Mouse (Mus musculus) common myeloid progenitor, adult 5-6 weeks (primary cell): ENCODE measurements around the gene Herc1. TPM values are rescaled to one million over a fixed set of nuclear protein-coding genes. Genes with fewer than 3 reads are reported as not detected.
"Not testable (repeated sequence)": the region's sequence is repeated elsewhere in the genome, so short reads cannot be mapped to it uniquely, and the experiment has no call there.

Source experiments
- ATAC-seq: replicated peaks from 2 replicates; pipeline ENCODE4 v1.8.0; 2016; ENCODE audit warnings: low read depth, mild to moderate bottlenecking, moderate TSS enrichment, inconsistent platforms; ENCODE audit not compliant: poor library complexity, severe bottlenecking
- total RNA-seq: library from RNA; stranded (forward); fragments of 200-1000, 187-1606 nt; gene quantifications from 2 replicates; pipeline ENCODE4 v1.2.3, GENCODE M21; 2017

Herc1 gene
- total RNA-seq, 1 experiment from 2014 or later, result 106 TPM

- no peak; the same call in 1 of the 2 replicates for ATAC-seq
Observed at GRCm38 (mm10) chr9:66340394-66341094, 9.7 kb upstream of the Herc1 start.

DNA sequence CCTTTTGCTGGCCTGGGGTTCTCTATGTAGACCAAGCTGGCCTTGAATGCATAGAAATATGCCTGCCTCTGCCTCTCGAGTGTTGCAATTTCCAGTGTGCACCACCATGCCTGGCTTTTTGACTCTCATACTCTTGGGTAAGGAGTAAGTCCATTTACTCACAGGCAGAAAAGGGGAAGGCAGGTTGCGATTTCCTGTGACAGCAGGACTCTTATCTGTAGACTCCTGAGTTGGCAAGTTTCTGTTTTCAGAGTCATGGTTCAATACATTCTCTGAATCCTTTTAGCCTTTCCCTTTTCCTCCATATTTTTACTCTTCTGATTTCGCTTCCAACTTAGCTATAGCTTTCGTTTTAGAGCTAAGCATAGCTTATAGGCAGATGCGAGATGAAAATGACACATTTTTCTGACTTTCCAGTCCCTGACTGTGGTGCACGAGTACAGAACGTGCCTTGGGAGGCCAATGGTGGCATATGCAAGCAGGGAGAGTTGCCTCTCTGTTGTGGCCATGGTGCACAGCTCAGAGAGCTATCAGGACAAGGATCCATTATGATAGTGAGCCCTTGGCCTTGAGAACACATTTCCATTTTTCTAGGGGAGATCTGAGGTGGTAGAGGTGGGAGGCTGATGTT lies 2.7 kb upstream of the Herc1 start:
- ATAC-seq, result peak; percentile 72

- ATAC-seq, result 0 out of 2 replicates have a peak, but pooled peaks have one; percentile 2
Observed at GRCm38 (mm10) chr9:66349144-66349859, 948 bp upstream of the Herc1 start.

DNA sequence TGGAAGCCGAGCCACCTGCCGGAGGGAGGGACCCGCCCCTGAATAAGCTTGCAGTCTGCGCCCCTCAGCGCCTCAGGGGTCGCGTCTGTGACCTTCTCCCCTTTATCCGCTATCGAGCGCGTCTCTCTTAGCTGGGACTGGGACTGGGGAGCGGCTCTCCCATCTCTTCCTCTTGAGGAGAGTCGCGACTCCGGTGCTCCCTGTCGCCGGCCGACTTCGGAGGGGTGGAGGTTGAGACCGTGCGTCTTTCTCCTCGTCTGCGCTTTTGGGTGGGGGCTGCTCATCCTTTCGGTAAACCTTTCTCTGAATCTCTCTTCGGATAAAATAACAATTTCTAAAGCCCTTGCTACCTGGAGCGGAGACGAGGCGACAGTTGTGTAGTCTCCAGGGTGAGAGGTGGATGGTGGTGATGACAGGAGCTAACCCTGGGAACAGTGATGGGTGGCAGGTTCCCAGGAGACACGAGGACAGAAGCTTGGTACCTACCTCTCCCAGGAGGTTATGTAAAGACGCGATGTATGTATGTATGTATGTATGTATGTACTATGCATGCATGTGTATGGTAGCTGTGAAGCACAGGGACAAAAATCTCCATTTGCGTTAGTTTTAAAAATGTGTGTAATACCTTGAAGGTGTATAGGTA lies 659 bp downstream of the Herc1 start:
- no peak for ATAC-seq

DNA sequence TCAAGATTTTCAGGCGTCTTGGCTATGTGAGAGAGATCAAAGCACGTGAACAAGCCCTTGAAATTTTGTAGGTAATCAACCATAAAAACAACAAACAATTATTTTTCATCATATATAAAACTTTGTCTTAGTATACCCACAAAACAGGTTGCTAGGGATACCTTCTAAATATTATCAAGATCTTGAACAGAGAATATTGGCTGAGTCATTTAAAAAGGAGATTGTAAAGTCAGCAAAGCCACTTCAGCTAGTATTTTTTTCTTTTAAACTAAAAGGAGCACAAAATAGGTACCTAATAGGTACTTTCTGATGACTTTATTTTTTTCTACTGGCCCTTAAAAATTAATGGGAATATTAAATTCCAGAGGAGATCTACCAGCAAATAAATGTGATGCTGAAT lies 2.5 kb downstream of the Herc1 start:
- ATAC-seq, result no peak

DNA sequence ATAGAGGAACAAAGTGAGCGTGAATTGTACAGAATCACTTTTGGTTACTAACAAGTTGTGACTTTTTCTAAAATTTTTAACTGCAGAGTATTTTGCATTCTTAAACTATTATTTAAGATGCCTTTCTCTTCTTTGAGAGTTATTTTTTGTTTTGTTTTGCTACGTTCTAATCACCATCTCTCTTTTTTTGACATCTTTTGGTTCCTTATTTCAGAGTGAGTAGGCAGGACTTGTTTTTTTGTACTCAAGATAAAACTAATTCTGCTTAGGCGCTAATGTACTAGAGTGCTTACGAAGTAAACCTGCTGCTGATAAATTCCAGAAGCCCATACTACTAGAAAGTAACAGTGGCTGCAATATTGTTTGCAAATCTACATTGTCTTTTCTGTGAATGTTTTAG lies 8.9 kb downstream of the Herc1 start:
- no peak for ATAC-seq

DNA sequence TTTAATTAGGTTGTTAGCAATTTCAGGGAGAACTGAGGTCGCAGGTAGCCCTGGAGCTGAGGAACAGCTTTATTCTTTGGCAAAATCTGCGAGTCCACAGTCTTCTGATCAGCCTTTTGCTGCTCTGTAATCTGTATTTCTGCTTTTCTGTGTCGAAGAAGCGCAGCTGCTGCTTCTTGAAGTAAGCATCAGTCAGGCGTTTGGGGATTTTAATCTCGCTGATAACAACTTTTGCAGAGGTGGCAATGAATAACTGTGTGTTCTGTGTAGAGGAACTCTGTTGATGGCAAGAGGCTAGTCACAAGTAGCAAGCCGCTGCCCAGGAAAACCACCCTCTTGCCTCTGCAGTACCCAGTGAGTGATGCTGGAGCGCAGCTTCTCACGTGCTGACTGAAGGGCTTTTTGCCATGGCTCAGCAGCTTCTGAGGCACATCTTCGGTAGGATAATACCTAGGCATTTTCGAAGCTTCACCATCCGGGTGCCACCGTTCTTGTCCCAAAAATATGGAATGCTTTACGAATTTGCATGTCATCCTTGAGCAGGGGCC lies 10.0 kb downstream of the Herc1 start:
- ATAC-seq, result no peak

DNA sequence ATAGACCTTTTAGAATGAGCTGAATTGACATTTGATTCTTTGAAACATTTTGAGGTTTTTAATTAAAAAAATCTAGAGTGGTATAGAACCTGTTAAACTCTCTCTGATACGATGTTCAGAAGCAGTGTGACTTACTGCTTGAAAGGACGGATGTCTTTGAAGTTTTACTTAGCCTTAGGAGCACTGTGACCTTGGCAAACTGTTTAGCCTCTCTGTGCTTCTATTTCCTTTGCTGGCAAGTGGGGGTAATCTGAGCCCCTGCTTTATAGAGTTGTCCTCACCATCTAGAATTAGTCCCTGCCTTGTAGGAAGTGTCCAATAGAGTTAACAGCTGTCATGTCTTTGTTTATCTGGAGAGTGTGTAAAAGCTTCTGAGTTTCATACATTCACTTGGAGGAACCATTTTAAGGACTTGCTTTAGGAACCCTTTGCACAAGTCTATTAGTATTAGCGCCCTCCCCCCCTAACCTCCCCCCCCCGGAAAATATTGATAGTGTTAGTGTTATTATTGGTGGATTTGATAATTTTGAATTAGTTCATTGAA lies 18.7 kb downstream of the Herc1 start:
- no peak for ATAC-seq

DNA sequence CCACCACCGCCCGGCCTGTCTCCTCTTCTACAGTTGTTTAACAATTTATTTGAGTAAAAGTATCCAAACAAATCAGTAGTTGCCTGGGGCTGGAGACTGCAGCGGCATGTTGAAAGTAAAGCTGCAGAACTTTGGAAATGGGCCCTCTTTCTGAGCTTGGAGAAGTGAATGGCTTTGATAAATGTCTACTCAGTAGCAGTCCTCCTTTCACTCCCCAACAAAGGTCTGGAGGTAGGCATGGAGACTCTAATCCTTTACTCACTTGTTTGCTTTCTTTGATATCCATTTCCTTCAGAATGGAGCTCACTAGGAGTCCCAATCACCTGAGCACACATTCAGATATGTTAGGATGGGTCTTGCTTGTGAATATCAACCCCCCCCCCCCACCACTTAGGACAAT lies 20.1 kb downstream of the Herc1 start:
- no peak for ATAC-seq

DNA sequence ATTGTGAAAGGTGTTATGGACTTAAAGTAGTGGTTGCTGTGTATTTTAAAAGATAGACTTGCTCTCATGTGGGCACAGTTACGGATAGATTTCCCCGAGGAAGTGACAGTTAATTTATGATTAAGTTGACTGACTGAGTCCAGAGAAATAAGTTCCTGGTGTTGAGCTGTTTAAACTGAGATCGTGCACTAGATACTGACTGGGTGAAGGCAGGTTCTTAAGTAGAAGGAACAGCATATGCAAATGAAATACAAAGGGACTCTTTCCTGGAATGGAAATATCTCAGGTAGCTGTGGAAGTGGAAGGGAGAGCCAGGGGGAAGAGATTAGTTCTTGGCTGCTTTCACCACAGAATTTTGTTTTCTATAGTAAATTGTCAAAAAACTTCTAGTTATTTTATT lies 20.6 kb downstream of the Herc1 start:
- ATAC-seq, result no peak

DNA sequence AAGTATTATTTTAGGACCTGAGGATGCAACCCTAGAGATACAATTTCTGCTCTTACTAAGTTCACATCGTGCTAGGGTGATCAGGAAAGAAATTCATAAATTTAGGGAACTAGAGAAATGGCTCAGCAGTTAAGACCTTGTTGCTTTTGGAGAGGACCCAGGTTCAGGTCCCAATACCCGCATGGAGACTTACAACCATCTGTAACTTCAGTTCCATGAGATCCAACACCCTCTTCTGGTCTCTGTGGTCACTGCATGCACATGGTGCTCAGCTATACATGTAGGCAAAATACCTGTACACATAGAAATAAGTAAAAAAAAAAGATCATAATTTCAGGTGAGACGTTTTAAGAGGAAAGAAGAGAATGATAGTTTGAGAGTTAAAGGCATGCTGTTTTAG lies 23.2 kb downstream of the Herc1 start:
- ATAC-seq, result no peak

- peak; percentile 77 for ATAC-seq
Observed at GRCm38 (mm10) chr9:66374495-66375478, 24.5 kb downstream of the Herc1 start.

DNA sequence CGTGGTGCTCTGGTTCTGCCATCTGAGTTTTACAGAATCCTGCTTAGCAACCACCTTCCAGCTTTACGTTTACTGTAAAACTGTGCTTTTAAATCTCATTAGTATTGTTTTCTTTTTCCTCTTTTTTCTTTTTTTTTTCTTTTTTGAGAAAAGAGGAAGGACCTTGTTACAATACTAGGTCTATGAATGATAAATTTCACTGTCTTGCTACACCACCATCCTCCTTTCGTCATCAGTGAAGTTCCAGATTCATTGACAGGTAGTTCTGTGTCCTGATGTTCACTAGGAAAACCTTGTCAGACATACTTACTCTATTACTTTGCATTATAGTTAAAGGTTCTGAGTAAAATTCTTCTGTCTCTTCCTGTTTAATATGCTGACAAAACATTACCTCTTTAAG lies 33.2 kb downstream of the Herc1 start:
- no peak for ATAC-seq

DNA sequence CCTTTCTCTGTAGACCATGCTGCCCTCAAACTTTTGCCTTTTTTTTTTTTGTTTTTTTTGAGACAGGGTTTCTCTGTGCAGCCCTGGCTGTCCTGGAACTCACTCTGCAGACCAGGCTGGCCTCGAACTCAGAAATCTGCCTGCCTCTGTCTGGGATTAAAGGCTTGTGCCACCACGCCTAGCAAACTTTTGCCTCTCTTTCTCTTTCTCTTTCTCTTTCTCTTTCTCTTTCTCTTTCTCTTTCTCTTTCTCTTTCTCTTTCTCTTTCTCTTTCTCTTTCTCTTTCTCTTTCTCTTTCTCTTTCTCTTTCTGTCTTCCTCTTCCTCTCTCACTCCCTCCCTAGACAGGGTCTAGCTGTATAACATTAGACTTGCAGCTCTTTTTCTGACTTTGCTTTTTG lies 40.1 kb downstream of the Herc1 start:
- not testable (repeated sequence) for ATAC-seq

GRCm38 (mm10) chr9:66393304-66393703 lies 43.1 kb downstream of the Herc1 start:
- no peak for ATAC-seq

DNA sequence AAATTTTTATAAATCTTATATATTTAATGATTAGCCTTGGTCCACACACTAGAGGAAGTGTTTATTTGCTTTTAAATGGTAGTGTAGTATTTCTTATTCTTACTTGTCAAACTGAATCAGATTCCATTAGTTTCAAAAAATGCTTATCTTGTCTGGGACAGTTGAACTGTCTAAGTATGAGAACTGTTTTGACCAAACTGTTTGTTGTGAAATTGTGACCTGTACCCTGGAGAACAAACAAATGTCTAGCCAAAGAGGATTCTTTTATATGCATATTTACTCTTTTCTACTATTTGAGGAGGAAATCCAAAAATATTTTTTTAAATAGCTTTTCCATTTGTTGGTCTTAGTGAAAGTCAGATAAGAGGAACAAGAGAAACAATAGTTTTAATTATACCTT lies 73.2 kb downstream of the Herc1 start:
- ATAC-seq, result no peak

- ATAC-seq, result no peak
Observed at GRCm38 (mm10) chr9:66440007-66440406, 89.8 kb downstream of the Herc1 start.

- ATAC-seq, result no peak
Observed at GRCm38 (mm10) chr9:66448253-66448652, 98.0 kb downstream of the Herc1 start.

DNA sequence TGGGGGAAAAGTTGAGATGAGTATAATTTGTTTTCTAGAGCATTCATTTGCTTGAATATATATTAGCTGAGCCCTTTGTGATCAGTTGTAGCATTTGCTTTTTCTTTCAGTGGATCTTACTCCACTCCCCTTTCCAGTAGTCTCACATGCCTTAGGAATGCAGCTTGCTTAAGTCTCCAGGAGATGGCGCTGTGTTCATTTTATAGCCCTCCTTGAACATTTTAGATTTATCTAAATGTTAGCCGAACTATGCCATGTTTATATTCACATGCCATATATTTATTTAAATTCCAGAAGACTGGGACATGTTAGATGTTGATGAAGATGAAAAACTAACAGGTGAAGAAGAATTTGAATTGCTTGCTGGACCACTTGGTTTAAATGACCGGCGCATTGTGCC lies 114.8 kb downstream of the Herc1 start:
- ATAC-seq, result 0 out of 2 replicates have a peak, but pooled peaks have one; percentile 45
